Mouse (Mus musculus) erythroblast, embryonic 14.5 days (primary cell): Measurements from ENCODE around the gene Taf10.

Experiments
- GATA1 ChIP-seq: IDR thresholded peaks from 2 replicates; pipeline ENCODE4 v1.6.1; 2012; ENCODE audit warnings: low read length, inconsistent platforms, mixed read lengths
- TAL1 ChIP-seq: IDR thresholded peaks from 3 replicates; pipeline ENCODE4 v1.6.1; 2012; ENCODE audit warnings: low read length, inconsistent platforms, mixed read lengths

DNA sequence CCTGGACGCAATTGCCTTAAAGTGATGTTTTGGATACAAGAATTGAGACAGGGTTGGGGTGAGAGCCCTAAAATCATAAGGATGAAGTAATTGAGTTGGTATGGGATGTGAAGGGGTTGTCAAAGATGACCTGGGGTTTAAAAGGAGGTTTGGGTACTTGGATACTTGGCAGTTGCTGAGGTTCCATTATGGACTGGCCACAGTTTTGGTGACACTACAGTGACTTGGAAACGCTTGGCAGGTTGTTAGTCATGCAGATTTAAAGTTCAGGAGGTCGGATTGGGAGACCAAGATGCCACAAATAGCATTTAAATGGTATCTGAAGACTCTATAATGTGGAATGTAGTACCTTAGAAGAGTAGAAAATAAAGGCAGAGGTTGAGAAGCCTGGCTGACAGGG is 6.5 kb downstream of the Taf10 start:
- no peak for TF ChIP-seq GATA1
- no peak for TF ChIP-seq TAL1
